Mouse (Mus musculus) layer of hippocampus, postnatal 10 days (tissue): ENCODE data around the gene Rps12-ps3. TPM values are rescaled to one million over a fixed set of nuclear protein-coding genes. Genes with fewer than 3 reads are reported as not detected.

Experiments
- DNase-seq, 2 experiments: peaks; one replicate each; pipeline ENCODE4 v3.0.0; 2021; ENCODE audit warnings: low spot score in 2 of 2
- long read RNA-seq: library from polyadenylated mRNA; stranded (forward); transcript quantifications from one replicate; pipeline ENCODE4 v2.0.0, GENCODE M21; 2023
- total RNA-seq, 2 experiments: library from RNA; stranded (reverse); gene quantifications; 2 replicates each; pipeline ENCODE4 v1.2.3; 2021

Rps12-ps3 gene
- total RNA-seq = 100 to 1,000 TPM; 422 to 439 TPM
- long read RNA-seq, transcript Rps12-ps3-201 (1 exons, 494 nt) = major isoform, 8 of 8 reads
- long read RNA-seq, partial matches to known transcripts = 0 of 8 reads
- long read RNA-seq, other reads (novel, unspliced or antisense) = 0 of 8 reads

- DNase-seq = no peak
These were observed at the start of gene Rps12-ps3 for GRCm38 (mm10) chr19:59321990-59322389. Gene Rps12-ps3 (plus strand): TSS chr19:59322290.

- DNase-seq = no peak
These were observed 48.9 kb upstream of the Rps12-ps3 start for GRCm38 (mm10) chr19:59273190-59273589.

- DNase-seq = no peak
These were observed 45.7 kb upstream of the Rps12-ps3 start for GRCm38 (mm10) chr19:59276354-59276753.

- no peak for DNase-seq
These were observed 41.2 kb upstream of the Rps12-ps3 start for GRCm38 (mm10) chr19:59280841-59281240.

GRCm38 (mm10) chr19:59282001-59282400 lies 40.1 kb upstream of the Rps12-ps3 start:
- DNase-seq = no peak

GRCm38 (mm10) chr19:59289042-59289441 lies 33.0 kb upstream of the Rps12-ps3 start:
- DNase-seq = no peak

GRCm38 (mm10) chr19:59289811-59290210 lies 32.3 kb upstream of the Rps12-ps3 start:
- DNase-seq = no peak

GRCm38 (mm10) chr19:59292183-59292839 lies 29.8 kb upstream of the Rps12-ps3 start:
- DNase-seq = no peak

GRCm38 (mm10) chr19:59315308-59315707 lies 6.8 kb upstream of the Rps12-ps3 start:
- DNase-seq = no peak

GRCm38 (mm10) chr19:59316571-59316970 lies 5.5 kb upstream of the Rps12-ps3 start:
- DNase-seq = peak; percentile 52 to 68

- no peak for DNase-seq
These were observed 8.7 kb downstream of the Rps12-ps3 start for GRCm38 (mm10) chr19:59330816-59331225.

- no peak for DNase-seq
These were observed 14.6 kb downstream of the Rps12-ps3 start for GRCm38 (mm10) chr19:59336655-59337054.

- no peak for DNase-seq
These were observed 16.0 kb downstream of the Rps12-ps3 start for GRCm38 (mm10) chr19:59337872-59338681.

GRCm38 (mm10) chr19:59339908-59340307 lies 17.8 kb downstream of the Rps12-ps3 start:
- no peak for DNase-seq

GRCm38 (mm10) chr19:59342964-59343363 lies 20.9 kb downstream of the Rps12-ps3 start:
- no peak for DNase-seq

- DNase-seq = peak; percentile 17 to 32
These were observed 22.2 kb downstream of the Rps12-ps3 start for GRCm38 (mm10) chr19:59344304-59344711.

GRCm38 (mm10) chr19:59345081-59345657 lies 23.1 kb downstream of the Rps12-ps3 start:
- peak in 1 of 2 experiments; percentile 48 for DNase-seq

- DNase-seq = peak; percentile 85 to 93
These were observed 23.7 kb downstream of the Rps12-ps3 start, which contains the start of gene Pdzd8 for GRCm38 (mm10) chr19:59345658-59346283. Gene Pdzd8 (minus strand): TSS chr19:59345780.

GRCm38 (mm10) chr19:59346325-59346724 lies 24.2 kb downstream of the Rps12-ps3 start:
- no peak for DNase-seq

- DNase-seq = no peak
These were observed 27.4 kb downstream of the Rps12-ps3 start for GRCm38 (mm10) chr19:59349329-59349960.
